Mouse (Mus musculus) liver, embryonic 14.5 days (tissue): ENCODE results near the gene Spcs3. TPM values are rescaled to one million over a fixed set of nuclear protein-coding genes. Genes with fewer than 3 reads are reported as not detected.
A peak's percentile ranks its signal among the peaks of the same experiment; 100 is the strongest.

Experiments used
- ATAC-seq: fragments of 200-750 bp; cut with Nextera tagmentation; 2 replicates; pipeline ENCODE4 v1.8.0; 2017; ENCODE audit warnings: moderate number of reproducible peaks, mild to moderate bottlenecking, moderate library complexity; ENCODE audit not compliant: insufficient read depth
- DNase-seq, 3 experiments: peaks; one replicate each; pipeline ENCODE4 v3.0.0-alpha.2; 2012 to 2013; ENCODE audit warnings: low read depth in 3 of 3, low spot score in 3 of 3
- H3K27ac ChIP-seq: fragments of 300-500 bp; sonication (generic); 2 replicates; pipeline ENCODE4 v1.5.1; 2014; ENCODE audit warnings: moderate library complexity, mild to moderate bottlenecking, control low read depth, inconsistent platforms
- H3K27me3 ChIP-seq: fragments of 300-500 bp; sonication (generic); 2 replicates; pipeline ENCODE4 v1.6.1; 2014; ENCODE audit warnings: mild to moderate bottlenecking, low read length, moderate library complexity; ENCODE audit not compliant: control insufficient read depth, insufficient read depth
- H3K36me3 ChIP-seq: fragments of 300-500 bp; sonication (generic); replicated peaks from 2 replicates; pipeline ENCODE4 v1.6.1; 2014; ENCODE audit warnings: low read depth; ENCODE audit not compliant: control insufficient read depth, insufficient read depth
- H3K4me1 ChIP-seq, 2 experiments: fragments of 200-500 bp in 1 of 2; fragments of 300-500 bp in 1 of 2; sonication (generic) in 1 of 2; replicated peaks; 2 replicates each; pipeline ENCODE4 v1.6.1; 2012 to 2014; ENCODE audit warnings: antibody characterized with exemption in 1 of 2, inconsistent platforms in 1 of 2, low read length in 1 of 2; ENCODE audit not compliant: control insufficient read depth in 2 of 2, insufficient read depth in 2 of 2
- H3K4me2 ChIP-seq: fragments of 300-500 bp; sonication (generic); 2 replicates; pipeline ENCODE4 v1.6.1; 2014; ENCODE audit warnings: low read depth, mild to moderate bottlenecking, control low read depth, moderate library complexity
- H3K4me3 ChIP-seq, 2 experiments: fragments of 200-500 bp in 1 of 2; fragments of 300-500 bp in 1 of 2; sonication (generic) in 1 of 2; 2 replicates each; pipeline ENCODE4 v1.5.1; 2012 to 2014; ENCODE audit warnings: low read depth in 2 of 2, low read length in 2 of 2, mild to moderate bottlenecking in 2 of 2, control low read depth in 1 of 2, inconsistent platforms in 1 of 2, moderate library complexity in 1 of 2; ENCODE audit not compliant: insufficient read depth in 1 of 2
- H3K9ac ChIP-seq: fragments of 300-500 bp; sonication (generic); replicated peaks from 2 replicates; pipeline ENCODE4 v1.6.1; 2014; ENCODE audit warnings: mild to moderate bottlenecking, control low read depth, moderate library complexity
- H3K9me3 ChIP-seq: fragments of 300-500 bp; sonication (generic); 2 replicates; pipeline ENCODE4 v1.6.1; 2016; ENCODE audit warnings: low read length, mixed read lengths; ENCODE audit not compliant: control insufficient read depth
- CTCF ChIP-seq: IDR thresholded peaks from 2 replicates; pipeline ENCODE4 v1.5.1; 2016; ENCODE audit warnings: antibody characterized with exemption, low read depth, control low read depth
- EP300 ChIP-seq: IDR thresholded peaks from 2 replicates; pipeline ENCODE4 v1.6.1; 2016; ENCODE audit warnings: antibody characterized with exemption, low read depth
- WGBS: fragments of 180-500 bp; shearing (Covaris S2); extraction: QIAGEN DNeasy Blood & Tissue Kit; methylation state at CpG from one replicate; pipeline ENCODE4 v1.1.7; 2014; ENCODE audit not compliant: insufficient replicate concordance; 5-methylcytosine and 5-hydroxymethylcytosine counted together
- polyA plus RNA-seq, 2 experiments: library from polyadenylated mRNA; depleted of rRNA in 1 of 2; stranded (reverse) in 1 of 2; unstranded in 1 of 2; fragments of >200 nt; fragmentation: Nextera tagmentation in 1 of 2; extraction: Ambion mirVana in 1 of 2; gene quantifications; 2 replicates each; pipeline versions ENCODE4 v1.2.1 to v1.2.3; 2012 to 2014

The Spcs3 gene
- polyA plus RNA-seq, 2 experiments, result 19.9 to 65.6 TPM

DNA sequence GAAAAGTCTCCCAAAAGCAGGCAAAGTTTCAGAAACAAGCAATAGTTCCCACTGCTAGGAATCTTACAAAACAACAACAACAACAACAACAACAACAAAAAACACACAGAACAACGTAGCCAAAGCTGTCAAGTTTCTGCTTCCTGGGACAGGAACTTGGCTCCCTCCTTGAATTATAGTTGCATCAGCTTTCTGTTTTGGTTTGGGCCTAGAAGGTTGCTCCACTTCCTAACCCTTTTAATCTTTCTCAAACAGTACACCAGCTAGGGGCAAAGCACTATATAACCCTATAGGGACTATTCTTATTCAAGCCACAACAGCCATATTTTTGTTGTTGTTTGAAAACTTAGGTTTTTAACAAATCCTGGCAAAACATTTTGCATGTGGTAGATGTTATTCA lies 11.5 kb upstream of the Spcs3 start:
- ATAC-seq, result no peak
- H3K4me2 ChIP-seq, result no peak overlapping the region
- 45% methylated on average over 1 of the region's 1 CpGs for WGBS
- H3K27ac ChIP-seq, result no peak overlapping the region
- H3K27me3 ChIP-seq, result no peaks in the 10 kb centered on the region
- no peak overlapping the region for H3K4me3 ChIP-seq
- no peaks in the 10 kb centered on the region for H3K4me1 ChIP-seq
- no peaks in the 10 kb centered on the region for H3K9me3 ChIP-seq
- TF ChIP-seq CTCF (no peak), EP300 (no peak)
- no peaks in the 10 kb centered on the region for H3K36me3 ChIP-seq
- DNase-seq, result no peak
- H3K9ac ChIP-seq, result no peak overlapping the region

DNA sequence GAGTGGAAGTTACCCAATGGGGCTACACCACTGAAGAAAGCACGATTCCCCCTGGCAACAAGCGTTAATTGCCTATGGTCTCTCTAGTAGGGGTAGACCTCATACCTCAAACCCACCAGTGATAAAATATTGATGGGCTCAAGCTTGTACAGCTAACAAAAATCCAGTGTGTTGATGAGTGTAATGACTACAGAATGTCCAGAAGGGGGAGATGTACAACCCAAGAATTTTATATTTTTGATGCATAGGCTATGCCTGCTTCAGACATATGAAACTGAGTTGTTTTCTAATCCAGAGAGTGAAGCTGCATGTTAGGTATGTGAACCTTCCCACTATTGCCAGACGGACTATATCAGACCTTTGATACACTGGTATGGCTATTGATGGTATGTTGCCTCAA lies 7.5 kb upstream of the Spcs3 start:
- H3K36me3 ChIP-seq, result no peaks in the 10 kb centered on the region
- H3K4me1 ChIP-seq, result no peaks in the 10 kb centered on the region
- H3K4me3 ChIP-seq, result no peak overlapping the region
- no peak for TF ChIP-seq EP300
- peak; percentile 33; the same call in 1 of the 2 replicates for TF ChIP-seq CTCF
- H3K4me2 ChIP-seq, result no peak overlapping the region
- H3K27me3 ChIP-seq, result no peaks in the 10 kb centered on the region
- ATAC-seq, result no peak
- no peak overlapping the region for H3K9ac ChIP-seq
- no peak for DNase-seq
- 50% methylated on average over 3 of the region's 3 CpGs for WGBS
- no peak overlapping the region for H3K27ac ChIP-seq
- H3K9me3 ChIP-seq, result no peaks in the 10 kb centered on the region

DNA sequence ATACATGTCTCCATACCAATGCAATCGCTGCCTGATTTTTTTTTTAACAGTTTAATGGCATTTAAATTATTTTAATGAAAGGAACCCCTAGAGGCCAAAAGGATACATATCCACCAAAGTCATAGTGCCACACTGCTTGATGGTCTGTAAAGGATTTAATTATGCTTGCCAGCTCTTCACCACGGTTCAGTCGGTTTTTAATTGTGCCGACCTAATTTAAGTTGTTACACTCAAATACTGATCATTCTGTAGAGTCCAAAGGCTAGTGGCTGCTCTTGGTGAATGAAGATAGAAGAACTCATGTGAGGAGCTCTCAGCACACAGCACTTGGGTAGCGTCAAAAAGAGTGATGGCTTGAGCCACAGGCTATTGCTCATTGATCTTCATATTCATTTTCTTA lies 5.4 kb upstream of the Spcs3 start:
- no peak overlapping the region for H3K9ac ChIP-seq
- DNase-seq (no peak), ATAC-seq (no peak)
- H3K36me3 ChIP-seq, result no peaks in the 10 kb centered on the region
- WGBS, result 76% methylated on average over 5 of the region's 5 CpGs
- no peaks in the 10 kb centered on the region for H3K9me3 ChIP-seq
- no peak overlapping the region for H3K4me2 ChIP-seq
- no peak overlapping the region for H3K27ac ChIP-seq
- no peaks in the 10 kb centered on the region for H3K27me3 ChIP-seq
- no peak overlapping the region for H3K4me3 ChIP-seq
- peaks cover 0 to 2% of the 10 kb centered on the region in 2 experiments; a peak in 2 of 4 replicates for H3K4me1 ChIP-seq
- no peak for TF ChIP-seq EP300
- TF ChIP-seq CTCF, result no peak

DNA sequence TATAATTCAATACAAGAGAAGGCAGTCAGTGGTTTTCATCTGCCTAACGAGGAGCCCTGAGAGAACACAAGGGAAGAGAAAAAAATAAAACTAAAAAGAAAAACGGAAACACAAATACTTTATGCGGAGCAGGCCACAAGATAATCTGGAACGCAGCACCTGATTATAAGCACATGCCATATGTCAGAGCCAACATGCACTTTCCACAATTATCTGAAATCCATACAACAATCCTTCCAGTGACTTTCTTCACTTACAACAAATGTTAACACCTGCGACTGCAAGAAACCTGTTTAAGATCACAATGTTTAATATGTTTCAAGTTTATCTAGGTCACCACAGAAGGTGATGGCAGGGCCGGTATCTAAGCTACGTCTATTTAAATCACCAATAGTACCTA lies 1.2 kb downstream of the Spcs3 start:
- Histone ChIP-seq H3K27me3 (no peaks in the 10 kb centered on the region), H3K9ac (peak overlapping the region; percentile 91), H3K4me2 (peak overlapping the region; percentile 93), H3K4me3 (peak overlapping the region; percentile 94 to 95; a peak in 3 of 4 replicates), H3K4me1 (peaks cover 8 to 19% of the 10 kb centered on the region in 2 experiments), H3K27ac (peak overlapping the region; percentile 42), H3K9me3 (no peaks in the 10 kb centered on the region), H3K36me3 (no peaks in the 10 kb centered on the region; the same call in 1 of the 2 replicates)
- 18% methylated on average over 7 of the region's 7 CpGs for WGBS
- ATAC-seq, result no peak
- DNase-seq, result no peak
- TF ChIP-seq EP300 (no peak), CTCF (no peak)

DNA sequence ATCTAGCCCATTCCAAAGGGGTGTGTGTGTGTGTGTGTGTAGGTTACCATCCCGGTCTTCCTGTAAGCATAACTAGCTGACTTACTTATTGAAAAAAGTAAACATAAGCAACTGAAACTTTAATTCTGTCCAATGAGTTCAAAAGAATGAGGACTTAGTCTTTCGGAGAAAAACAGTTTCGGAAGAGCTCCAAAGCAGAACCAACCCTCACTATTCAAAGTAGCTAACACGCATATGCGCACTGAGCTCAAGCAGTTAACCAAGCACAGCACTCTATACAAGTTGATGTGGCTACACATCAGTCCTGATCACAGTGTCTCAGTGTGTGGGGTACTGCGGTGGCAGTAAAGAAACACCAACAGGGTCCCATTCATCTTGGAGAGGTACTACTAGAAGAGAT lies 3.1 kb downstream of the Spcs3 start:
- 92% methylated on average over 6 of the region's 6 CpGs for WGBS
- no peak for DNase-seq
- TF ChIP-seq EP300 (no peak), CTCF (no peak)

More for the DNA sequence above, 3.1 kb downstream of the Spcs3 start:
- Histone ChIP-seq H3K4me1 (peaks cover 8 to 19% of the 10 kb centered on the region in 2 experiments), H3K27me3 (no peaks in the 10 kb centered on the region), H3K4me3 (no peak overlapping the region), H3K9me3 (no peaks in the 10 kb centered on the region), H3K4me2 (no peak overlapping the region), H3K27ac (no peak overlapping the region), H3K9ac (no peak overlapping the region), H3K36me3 (peaks cover 6% of the 10 kb centered on the region)
- no peak for ATAC-seq
